Mouse (Mus musculus): ENCODE measurements at regions not wholly inside any gene's neighbourhood (a gene's known extent, or its start where the extent isn't known, plus 50 kb on each side); places are given as distances from the start of the nearest gene placed in this dataset.

GRCm38 (mm10) chr3:80311689-80312088 lies 427.4 kb downstream of the Fam198b start:
- TF ChIP-seq GATA1 (IDR thresholded peaks at IDR 0.05; ENCODE audit: borderline replicate concordance, low read length): no peak
- TF ChIP-seq CTCF (IDR thresholded peaks at IDR 0.05; ENCODE audit: low read depth, low read length): no peak
- no peak for TF ChIP-seq TAL1 (conservative IDR thresholded peaks at IDR 0.05; ENCODE audit: low read depth, low read length)

All from G1E (cell line).